Mouse (Mus musculus) left cerebral cortex, adult 2 months (tissue): ENCODE measurements around the gene Pawr. TPM values are rescaled to one million over a fixed set of nuclear protein-coding genes. Genes with fewer than 3 reads are reported as not detected.

Experiments used
- DNase-seq, 2 experiments: peaks; one replicate each; pipeline ENCODE4 v3.0.0; 2021 to 2022; ENCODE audit warnings: low spot score in 2 of 2, mixed read lengths in 1 of 2; ENCODE audit errors: extremely low spot score in 1 of 2
- H3K27ac ChIP-seq: fragments of 200-600 bp; 2 replicates; pipeline ENCODE4 v1.8.1; 2022
- H3K4me3 ChIP-seq: fragments of 200-600 bp; 2 replicates; pipeline ENCODE4 v1.8.1; 2022
- CTCF ChIP-seq: fragments of 200-600 bp; IDR thresholded peaks from 2 replicates; pipeline ENCODE4 v1.8.1; 2022; ENCODE audit warnings: antibody characterized with exemption, mild to moderate bottlenecking, moderate library complexity
- intact Hi-C: fragments of 180-260 bp; cut with DNase I; formaldehyde crosslinking; loops from one replicate; pipeline ENCODE4 v1.15.1; 2025
- total RNA-seq, 2 experiments: library from RNA; stranded (reverse); gene quantifications; 2 replicates each; pipeline ENCODE4 v1.2.3; 2021

The Pawr gene
- total RNA-seq, 2 experiments from 2014 or later = 2.7 to 3.9 TPM

DNA sequence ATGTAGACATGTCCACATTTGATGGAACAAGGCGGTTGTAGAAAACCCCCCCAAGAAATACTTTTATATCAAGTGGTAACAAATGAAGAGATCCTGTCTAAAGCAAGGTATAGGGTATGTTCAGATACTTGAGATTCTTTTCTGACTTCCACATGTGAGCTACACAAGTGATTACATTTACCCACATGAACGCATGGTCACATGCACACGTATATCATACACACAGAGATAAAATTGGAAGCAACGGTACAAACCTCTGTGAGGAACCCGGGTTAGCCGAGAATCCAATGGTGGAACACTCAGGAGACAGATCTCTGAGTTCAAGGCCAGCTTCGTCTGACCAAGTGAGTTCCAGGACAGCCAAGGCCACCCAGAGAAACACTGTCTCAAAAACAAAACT is 3.6 kb upstream of the Pawr start:
- Histone ChIP-seq H3K27ac (no peak overlapping the region), H3K4me3 (no peak overlapping the region)
- intact Hi-C loops = no loop called here
- DNase-seq = no peak
- TF ChIP-seq CTCF = no peak

DNA sequence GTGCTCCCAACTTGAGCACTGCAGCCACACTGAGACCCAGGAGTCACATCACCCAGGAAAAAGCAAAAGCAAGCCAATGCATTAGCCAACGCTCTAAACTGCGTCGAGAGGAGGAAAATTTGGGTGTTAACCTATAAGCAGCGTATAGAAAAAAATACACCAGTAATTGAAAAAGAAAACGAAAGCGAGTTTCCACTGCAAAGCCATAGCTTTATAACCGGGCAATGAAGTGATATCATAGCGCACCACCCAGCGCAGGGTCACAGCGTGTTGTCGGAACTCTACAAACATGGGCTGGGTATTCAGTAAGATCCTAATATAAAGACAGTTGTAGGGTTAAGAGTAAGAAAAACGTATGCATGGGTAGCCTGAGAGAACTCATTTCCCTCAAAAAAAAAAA is 2.9 kb upstream of the Pawr start:
- intact Hi-C loops = no loop called here
- DNase-seq = no peak
- TF ChIP-seq CTCF = no peak

GRCm38 (mm10) chr10:108329771-108330170 is 2.1 kb upstream of the Pawr start:
- no peak overlapping the region for H3K27ac ChIP-seq
- TF ChIP-seq CTCF = no peak
- intact Hi-C loops = loop anchor here (10.0 kb wide), 1 partner anchor 115 kb away; no protein-coding TSS in a partner anchor

More for the DNA sequence above, 2.9 kb upstream of the Pawr start:
- Histone ChIP-seq H3K27ac (no peak overlapping the region), H3K4me3 (no peak overlapping the region)

DNA sequence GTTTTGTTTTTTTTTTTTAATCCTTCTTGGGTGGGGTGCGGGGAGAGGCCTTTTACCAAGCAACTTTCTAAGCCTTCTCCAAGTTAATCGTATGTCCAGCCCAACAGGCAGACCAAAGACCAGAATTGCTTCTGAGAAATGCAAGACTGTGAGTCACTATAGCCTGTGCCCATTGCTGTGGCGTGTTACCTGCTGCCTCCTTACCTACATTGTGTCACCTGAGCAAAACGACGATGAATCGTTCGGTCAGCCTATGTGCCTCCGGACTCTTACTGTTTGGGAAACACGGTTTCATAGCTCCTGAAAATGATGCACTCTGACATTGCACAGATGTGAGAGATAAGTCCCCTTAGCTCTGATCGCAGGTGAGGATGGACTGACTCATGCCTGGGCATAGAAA is 957 bp upstream of the Pawr start:
- no peak overlapping the region for H3K27ac ChIP-seq
- no peak overlapping the region for H3K4me3 ChIP-seq
- no peak for TF ChIP-seq CTCF
- intact Hi-C loops = loop anchor here (10.0 kb wide), 1 partner anchor 114 kb away; no protein-coding TSS in a partner anchor
- DNase-seq = no peak

More at GRCm38 (mm10) chr10:108329771-108330170, 2.1 kb upstream of the Pawr start:
- H3K4me3 ChIP-seq = no peak overlapping the region
- DNase-seq = no peak

DNA sequence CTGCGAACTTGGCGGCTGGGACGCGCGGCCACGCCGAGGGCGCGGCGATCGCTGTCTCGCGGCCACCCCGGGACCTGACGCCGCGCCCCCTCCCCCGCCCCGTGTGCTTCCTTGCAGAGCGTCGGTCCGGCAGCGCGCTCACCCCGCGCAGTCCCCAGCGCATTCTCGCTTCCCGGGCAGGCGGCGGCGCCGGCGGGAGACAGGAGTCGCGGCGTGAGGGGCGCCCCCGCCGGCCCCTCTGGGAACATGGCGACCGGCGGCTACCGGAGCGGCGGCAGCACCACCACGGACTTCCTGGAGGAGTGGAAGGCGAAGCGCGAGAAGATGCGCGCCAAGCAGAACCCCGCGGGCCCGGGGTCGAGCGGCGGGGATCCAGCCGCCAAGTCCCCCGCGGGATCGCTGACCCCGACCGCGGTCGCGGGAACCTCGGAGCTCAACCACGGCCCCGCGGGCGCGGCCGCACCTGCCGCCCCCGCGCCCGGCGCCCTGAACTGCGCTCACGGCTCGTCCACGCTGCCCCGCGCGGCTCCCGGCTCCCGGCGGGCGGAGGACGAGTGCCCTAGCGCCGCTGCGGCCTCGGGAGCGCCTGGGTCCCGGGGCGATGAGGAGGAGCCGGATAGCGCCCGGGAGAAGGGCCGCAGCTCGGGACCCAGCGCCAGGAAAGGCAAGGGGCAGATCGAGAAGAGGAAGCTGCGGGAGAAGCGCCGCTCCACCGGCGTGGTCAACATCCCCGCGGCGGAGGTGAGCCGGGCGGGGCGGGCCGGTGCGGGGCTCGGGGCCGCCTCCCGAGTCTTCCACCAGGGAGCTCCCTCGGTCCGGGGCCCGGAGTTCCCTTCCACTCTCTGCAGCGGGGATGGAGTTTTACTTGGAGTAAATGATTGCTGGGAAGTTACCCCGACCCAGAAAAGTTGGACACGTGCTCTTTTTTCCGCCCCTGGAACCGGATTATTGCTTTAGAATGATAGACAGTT is 935 bp downstream of the Pawr start:
- intact Hi-C loops = loop anchor here (10.0 kb wide), 1 partner anchor 112 kb away; no protein-coding TSS in a partner anchor
- peak; percentile 42 for TF ChIP-seq CTCF
- Histone ChIP-seq H3K4me3 (peak overlapping the region; percentile 61), H3K27ac (no peak overlapping the region)
- DNase-seq = peak; percentile 21 to 28

GRCm38 (mm10) chr10:108333642-108334041 is 1.7 kb downstream of the Pawr start:
- H3K4me3 ChIP-seq = no peak overlapping the region
- intact Hi-C loops = loop anchor here (10.0 kb wide), 1 partner anchor 111 kb away; no protein-coding TSS in a partner anchor
- DNase-seq = no peak

GRCm38 (mm10) chr10:108334096-108334495 is 2.2 kb downstream of the Pawr start:
- intact Hi-C loops = loop anchor here (10.0 kb wide), 1 partner anchor 111 kb away; no protein-coding TSS in a partner anchor
- Histone ChIP-seq H3K4me3 (no peak overlapping the region), H3K27ac (no peak overlapping the region)

More at GRCm38 (mm10) chr10:108333642-108334041, 1.7 kb downstream of the Pawr start:
- no peak for TF ChIP-seq CTCF
- no peak overlapping the region for H3K27ac ChIP-seq

GRCm38 (mm10) chr10:108335736-108336292 is 3.9 kb downstream of the Pawr start:
- no peak for DNase-seq
- Histone ChIP-seq H3K4me3 (no peak overlapping the region), H3K27ac (no peak overlapping the region)
- TF ChIP-seq CTCF = no peak
- intact Hi-C loops = loop anchor here (10.0 kb wide), 1 partner anchor 109 kb away; no protein-coding TSS in a partner anchor

More at GRCm38 (mm10) chr10:108334096-108334495, 2.2 kb downstream of the Pawr start:
- no peak for DNase-seq
- TF ChIP-seq CTCF = no peak

DNA sequence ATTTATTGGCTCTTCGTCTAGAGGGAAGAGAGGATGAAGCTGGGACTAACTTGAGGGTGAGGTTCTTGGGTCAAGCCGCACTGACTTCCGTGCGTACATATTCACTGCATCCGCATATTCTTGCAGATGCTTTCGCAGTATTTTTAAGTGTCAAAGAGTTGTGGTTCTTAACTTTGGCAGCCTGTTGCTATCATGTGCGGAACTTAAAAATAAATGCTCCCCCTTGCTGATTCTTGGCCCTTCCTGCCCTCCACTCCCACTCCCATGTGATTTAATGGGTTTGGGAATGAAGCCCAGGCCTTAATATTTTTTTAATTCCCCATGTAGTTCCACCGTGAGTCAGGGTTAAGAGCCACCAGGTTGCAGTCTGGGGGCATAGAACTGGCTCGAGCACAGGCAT is 4.7 kb downstream of the Pawr start:
- intact Hi-C loops = loop anchor here (10.0 kb wide), 1 partner anchor 108 kb away; no protein-coding TSS in a partner anchor
- no peak for TF ChIP-seq CTCF
- Histone ChIP-seq H3K27ac (no peak overlapping the region), H3K4me3 (no peak overlapping the region)
- no peak for DNase-seq

DNA sequence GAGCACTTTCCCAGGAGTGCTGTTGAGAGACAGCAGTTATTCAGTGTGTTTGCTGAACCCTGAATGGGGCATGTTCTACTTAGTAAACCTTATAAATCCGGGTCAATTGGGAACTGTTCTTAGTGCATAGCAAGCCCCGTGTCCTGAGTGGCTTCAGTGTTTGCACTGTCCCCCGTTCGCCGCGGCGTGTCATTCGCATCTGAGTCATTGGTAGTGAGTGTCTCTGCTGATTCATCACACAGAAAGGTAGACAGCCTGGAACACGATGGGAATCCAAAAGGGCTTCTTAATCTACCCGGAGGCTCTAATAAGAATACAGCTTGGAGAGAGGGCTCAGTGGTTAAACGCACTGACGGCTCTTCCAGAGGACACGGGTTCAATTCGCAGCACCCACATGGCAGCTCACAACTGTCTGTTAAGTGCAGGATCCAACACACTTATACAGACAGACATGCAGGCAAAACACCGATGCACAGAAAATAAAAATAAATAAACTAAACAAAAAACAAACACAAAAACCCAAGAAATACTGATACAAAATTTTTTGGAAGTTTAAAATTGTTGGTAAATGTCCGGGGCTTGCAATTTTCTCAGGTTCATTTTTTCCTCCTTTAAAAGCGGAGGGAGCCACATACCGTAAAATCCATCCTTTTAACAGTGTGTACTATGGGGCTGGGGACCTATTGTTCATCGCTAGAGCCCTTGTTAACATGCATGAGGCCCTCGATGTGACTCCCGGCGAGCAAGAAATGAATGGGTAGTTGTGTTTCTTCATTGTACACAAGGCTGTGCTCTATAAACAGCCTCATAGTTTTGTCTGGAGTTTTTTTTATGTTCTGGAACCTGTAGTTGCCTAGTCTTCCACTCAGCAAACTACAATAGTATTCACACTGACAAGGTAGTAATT is 6.4 kb downstream of the Pawr start:
- intact Hi-C loops = loop anchor here (10.0 kb wide), 1 partner anchor 106 kb away; no protein-coding TSS in a partner anchor
- no peak overlapping the region for H3K4me3 ChIP-seq
- no peak overlapping the region for H3K27ac ChIP-seq
- DNase-seq = no peak
- TF ChIP-seq CTCF = no peak

DNA sequence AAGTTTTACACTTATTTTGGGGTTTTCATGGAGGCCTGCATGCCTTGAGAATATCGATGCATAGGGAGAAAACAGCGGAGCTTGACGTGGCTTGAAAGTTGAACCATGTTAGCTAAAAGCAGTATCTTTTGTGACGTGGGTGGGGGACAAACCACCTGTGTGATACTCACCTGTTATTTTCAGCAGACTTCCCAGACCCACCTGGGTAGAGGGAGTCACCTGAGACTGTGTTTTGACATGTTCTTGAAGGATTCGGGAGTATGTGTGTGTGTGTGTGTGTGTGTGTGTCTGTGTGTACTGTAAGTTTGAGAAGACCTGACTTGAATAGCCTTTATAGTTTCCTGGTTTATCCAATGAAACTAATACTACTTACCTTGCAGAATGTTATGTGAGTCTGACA is 7.2 kb downstream of the Pawr start:
- TF ChIP-seq CTCF = no peak
- H3K4me3 ChIP-seq = no peak overlapping the region
- DNase-seq = no peak
- no peak overlapping the region for H3K27ac ChIP-seq
- intact Hi-C loops = loop anchor here (10.0 kb wide), 1 partner anchor 106 kb away; no protein-coding TSS in a partner anchor
